Mouse (Mus musculus) forebrain, embryonic 10.5 days (tissue): ENCODE measurements around the gene Nbl1. TPM values are rescaled to one million over a fixed set of nuclear protein-coding genes. Genes with fewer than 3 reads are reported as not detected.
A peak's percentile ranks its signal among the peaks of the same experiment; 100 is the strongest.

Source experiments
- DNase-seq: peaks from one replicate; pipeline ENCODE4 v3.0.0-alpha.2; 2017; ENCODE audit warnings: low spot score; ENCODE audit errors: extremely low spot score
- H3K27ac ChIP-seq: fragments of 300-500 bp; sonication (generic); 2 replicates; pipeline ENCODE4 v1.5.1; 2016; ENCODE audit warnings: mild to moderate bottlenecking
- H3K27me3 ChIP-seq: fragments of 300-500 bp; sonication (generic); 2 replicates; pipeline ENCODE4 v1.6.1; 2016; ENCODE audit warnings: mild to moderate bottlenecking; ENCODE audit not compliant: poor library complexity, severe bottlenecking
- H3K36me3 ChIP-seq: fragments of 300-500 bp; sonication (generic); replicated peaks from 2 replicates; pipeline ENCODE4 v1.6.1; 2016; ENCODE audit warnings: mild to moderate bottlenecking, moderate library complexity
- H3K4me1 ChIP-seq: fragments of 300-500 bp; sonication (generic); 2 replicates; pipeline ENCODE4 v1.6.1; 2016
- H3K4me3 ChIP-seq: fragments of 300-500 bp; sonication (generic); 2 replicates; pipeline ENCODE4 v1.5.1; 2016; ENCODE audit warnings: mild to moderate bottlenecking, moderate library complexity
- H3K9me3 ChIP-seq: fragments of 300-500 bp; sonication (generic); 2 replicates; pipeline ENCODE4 v1.6.1; 2016; ENCODE audit warnings: mild to moderate bottlenecking, moderate library complexity
- WGBS: fragments of 180-500 bp; shearing (Covaris S2); methylation state at CpG from one replicate; pipeline ENCODE4 v1.1.7; 2016; 5-methylcytosine and 5-hydroxymethylcytosine counted together
- polyA plus RNA-seq: library from polyadenylated mRNA; unstranded; fragments of >200 nt; fragmentation: Nextera tagmentation; extraction: Ambion mirVana; gene quantifications from 2 replicates; pipeline ENCODE4 v1.2.1, GENCODE M21; 2016

Gene Nbl1
- polyA plus RNA-seq, 1 experiment from 2014 or later = 19.6 TPM

DNA sequence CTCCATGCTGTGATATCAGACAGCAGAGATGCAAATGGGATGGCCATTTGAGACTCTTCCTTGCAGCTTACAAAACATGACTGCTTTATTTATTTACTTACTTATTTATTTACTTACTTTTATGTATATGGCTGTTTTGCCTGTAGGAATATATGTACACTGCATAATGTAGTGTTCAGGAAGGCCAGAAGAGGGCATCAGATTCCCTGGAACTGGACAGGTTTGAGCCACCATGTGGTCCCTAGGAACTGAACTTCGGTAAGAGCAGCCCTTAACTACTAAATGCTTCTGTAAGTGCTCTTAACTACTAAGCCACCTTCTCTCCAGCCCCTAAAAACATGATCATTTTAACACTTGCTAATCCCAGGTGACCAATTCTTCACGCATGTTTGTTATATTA, 14.5 kb downstream of the Nbl1 start:
- Histone ChIP-seq H3K9me3 (no peaks in the 10 kb centered on the region), H3K4me3 (no peak overlapping the region), H3K27me3 (peaks cover 49% of the 10 kb centered on the region), H3K4me1 (peaks cover 42% of the 10 kb centered on the region), H3K27ac (no peak overlapping the region), H3K36me3 (no peaks in the 10 kb centered on the region)
- WGBS = 44% methylated on average over 2 of the region's 2 CpGs
- DNase-seq = no peak

DNA sequence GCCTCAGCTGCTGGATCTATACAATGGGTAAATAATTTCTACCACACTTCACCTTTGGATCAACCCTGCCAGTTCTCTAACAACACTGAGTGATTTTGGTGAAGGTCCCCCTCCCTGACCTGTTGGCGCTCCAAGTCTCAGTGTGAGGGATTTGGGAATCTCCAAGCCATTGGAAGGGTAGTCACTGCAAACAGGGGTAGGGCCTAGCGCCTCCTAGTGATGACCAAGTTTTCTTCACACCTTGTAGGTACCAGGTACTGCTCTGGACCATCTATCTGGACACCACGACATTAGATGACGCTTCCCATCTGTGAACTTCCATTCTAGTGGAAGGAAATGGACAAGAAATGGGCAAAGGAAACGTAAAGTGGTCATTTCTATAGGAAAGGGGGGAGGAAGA, 16.9 kb downstream of the Nbl1 start:
- Histone ChIP-seq H3K27ac (no peak overlapping the region), H3K27me3 (peaks cover 68% of the 10 kb centered on the region), H3K4me3 (peak overlapping the region; percentile 63; the same call in 1 of the 2 replicates), H3K36me3 (no peaks in the 10 kb centered on the region), H3K9me3 (no peaks in the 10 kb centered on the region), H3K4me1 (peaks cover 28% of the 10 kb centered on the region)
- DNase-seq = no peak
- 14% methylated on average over 5 of the region's 5 CpGs for WGBS

DNA sequence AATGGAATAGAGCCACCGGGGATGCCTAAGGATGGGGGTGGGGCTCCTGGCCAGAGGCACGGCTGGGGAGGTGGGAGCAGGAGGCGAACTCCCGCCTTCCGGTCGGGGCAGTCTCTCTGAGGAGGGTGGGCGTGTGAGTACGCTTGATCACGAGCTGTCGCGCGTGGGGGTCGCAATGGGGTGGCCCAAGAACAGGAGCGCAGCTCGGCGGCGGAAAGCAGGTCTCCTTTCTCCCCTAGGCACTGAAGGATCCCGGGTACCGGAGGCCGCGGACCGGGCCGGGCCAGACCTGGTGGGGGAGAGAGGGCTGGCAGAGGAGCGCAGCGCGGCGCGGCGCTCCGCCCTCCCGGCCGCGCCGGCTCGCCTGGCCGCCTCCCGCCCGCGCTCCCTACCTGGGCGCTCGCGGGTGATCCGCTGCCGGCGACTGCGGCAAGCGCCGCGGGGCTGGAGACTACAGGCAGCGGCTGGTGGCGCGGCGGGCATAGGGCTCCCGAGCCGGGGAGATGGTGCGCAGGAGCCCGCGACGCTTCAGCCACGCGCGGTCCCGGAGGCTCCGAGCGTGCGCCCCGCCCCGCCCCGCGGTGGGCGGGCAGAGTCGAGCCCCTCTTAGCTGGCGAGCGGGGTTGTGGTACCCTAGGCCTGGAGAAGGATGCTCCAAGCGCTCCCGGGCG, 17.6 kb downstream of the Nbl1 start, which contains the start of gene Htr6:
Htr6 (minus strand) TSS at position 530 of the 671 bp plus-strand sequence.
- Histone ChIP-seq H3K27ac (no peak within 1 kb of the TSS), H3K4me1 (peaks cover 28% of the 10 kb centered on the region), H3K36me3 (no peaks in the 10 kb centered on the region), H3K4me3 (peak within 1 kb of the TSS; percentile 63), H3K9me3 (no peaks in the 10 kb centered on the region), H3K27me3 (peaks cover 74% of the 10 kb centered on the region)
- peak; percentile 19 for DNase-seq
- under 1% methylated on average over 77 of the region's 77 CpGs for WGBS

GRCm38 (mm10) chr4:139074060-139074459, 18.7 kb downstream of the Nbl1 start:
- no peak for DNase-seq
- H3K27me3 ChIP-seq = peaks cover 85% of the 10 kb centered on the region
- H3K9me3 ChIP-seq = no peaks in the 10 kb centered on the region
- WGBS = 18% methylated on average over 29 of the region's 29 CpGs
- peak overlapping the region; percentile 63 for H3K4me3 ChIP-seq
- H3K27ac ChIP-seq = no peak overlapping the region
- H3K4me1 ChIP-seq = peaks cover 27% of the 10 kb centered on the region
- no peaks in the 10 kb centered on the region for H3K36me3 ChIP-seq

DNA sequence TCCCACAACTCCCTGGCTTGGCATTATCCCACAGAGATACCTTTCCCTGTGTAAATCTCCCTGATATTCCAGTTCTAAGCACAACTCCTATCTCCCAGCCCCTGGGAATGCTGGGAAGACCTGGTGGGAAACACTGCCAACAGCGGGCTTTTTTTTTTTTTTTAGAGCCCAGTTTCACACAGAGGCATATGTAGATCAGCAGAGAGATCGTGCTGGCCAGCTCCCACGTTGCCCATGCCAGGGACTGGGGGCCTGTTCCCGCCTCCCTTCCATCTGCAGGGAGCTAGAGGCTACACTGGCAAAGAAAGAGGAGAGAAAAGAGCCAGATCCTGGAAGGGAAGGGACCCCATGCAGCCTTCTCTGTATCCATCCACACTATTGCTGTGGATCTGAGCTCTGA, 24.5 kb downstream of the Nbl1 start:
- Histone ChIP-seq H3K36me3 (no peaks in the 10 kb centered on the region), H3K27me3 (peaks cover 48% of the 10 kb centered on the region), H3K27ac (no peak overlapping the region), H3K9me3 (no peaks in the 10 kb centered on the region; the same call in 1 of the 2 replicates), H3K4me1 (no peaks in the 10 kb centered on the region), H3K4me3 (no peak overlapping the region)
- DNase-seq = no peak
- 53% methylated on average over 4 of the region's 4 CpGs for WGBS

DNA sequence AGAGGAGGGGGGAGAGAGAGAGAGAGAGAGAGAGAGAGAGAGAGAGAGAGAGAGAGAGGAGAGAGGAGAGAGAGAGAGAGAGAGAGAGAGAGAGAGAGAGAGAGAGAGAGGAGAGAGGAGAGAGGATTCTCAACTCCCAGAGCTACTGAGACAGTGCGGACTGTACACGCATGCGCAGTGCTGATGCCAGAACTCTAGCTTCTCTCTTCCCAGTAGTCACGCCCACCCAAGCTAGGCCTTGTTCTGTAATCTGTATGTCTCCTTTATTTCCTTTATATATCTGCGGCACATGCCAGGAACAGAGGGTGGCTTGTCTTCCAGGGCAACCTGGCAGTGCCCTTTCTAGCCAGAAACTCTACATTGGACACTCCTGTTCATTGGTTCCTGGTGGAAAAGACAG, 28.0 kb downstream of the Nbl1 start:
- H3K4me1 ChIP-seq = 0 out of 2 replicates have a peak, but pooled peaks cover 2% of the 10 kb centered on the region
- no peak for DNase-seq
- H3K27me3 ChIP-seq = peaks cover 19% of the 10 kb centered on the region; the same call in 1 of the 2 replicates
- H3K4me3 ChIP-seq = no peak overlapping the region
- no peaks in the 10 kb centered on the region for H3K36me3 ChIP-seq
- no peak overlapping the region for H3K27ac ChIP-seq
- H3K9me3 ChIP-seq = no peaks in the 10 kb centered on the region; the same call in 1 of the 2 replicates
- 89% methylated on average over 5 of the region's 5 CpGs for WGBS

- Histone ChIP-seq H3K36me3 (no peaks in the 10 kb centered on the region), H3K9me3 (no peaks in the 10 kb centered on the region), H3K27ac (no peak overlapping the region), H3K4me3 (no peak overlapping the region), H3K27me3 (peaks cover 18% of the 10 kb centered on the region; the same call in 1 of the 2 replicates), H3K4me1 (peaks cover 14% of the 10 kb centered on the region)
- DNase-seq = peak; percentile 40
- 7% methylated on average over 7 of the region's 7 CpGs for WGBS
These were observed 33.2 kb downstream of the Nbl1 start for GRCm38 (mm10) chr4:139059569-139059968.

DNA sequence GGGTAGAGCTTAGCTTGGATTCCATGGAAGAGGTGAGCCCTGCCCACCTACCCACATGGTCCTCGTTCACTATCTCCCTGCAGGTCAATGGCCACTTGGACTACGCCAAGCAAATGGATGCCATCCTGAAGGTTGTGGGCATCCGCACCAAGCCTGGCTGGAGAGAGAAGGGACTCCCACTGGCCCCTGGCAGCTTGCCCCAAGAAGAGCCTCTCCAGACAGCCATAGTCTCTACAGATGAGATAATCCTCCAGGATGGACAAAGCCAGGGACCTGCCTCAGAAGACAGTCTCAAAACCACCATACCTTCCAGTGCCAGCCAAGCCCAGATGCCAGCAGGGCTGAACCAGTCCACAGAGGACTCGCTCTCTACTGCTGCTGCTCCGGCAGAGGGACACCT, 34.8 kb downstream of the Nbl1 start:
- Histone ChIP-seq H3K27me3 (peaks cover 21% of the 10 kb centered on the region), H3K27ac (no peak overlapping the region), H3K9me3 (no peaks in the 10 kb centered on the region), H3K4me1 (peaks cover 26% of the 10 kb centered on the region), H3K36me3 (no peaks in the 10 kb centered on the region), H3K4me3 (no peak overlapping the region)
- DNase-seq = no peak
- 92% methylated on average over 5 of the region's 5 CpGs for WGBS

DNA sequence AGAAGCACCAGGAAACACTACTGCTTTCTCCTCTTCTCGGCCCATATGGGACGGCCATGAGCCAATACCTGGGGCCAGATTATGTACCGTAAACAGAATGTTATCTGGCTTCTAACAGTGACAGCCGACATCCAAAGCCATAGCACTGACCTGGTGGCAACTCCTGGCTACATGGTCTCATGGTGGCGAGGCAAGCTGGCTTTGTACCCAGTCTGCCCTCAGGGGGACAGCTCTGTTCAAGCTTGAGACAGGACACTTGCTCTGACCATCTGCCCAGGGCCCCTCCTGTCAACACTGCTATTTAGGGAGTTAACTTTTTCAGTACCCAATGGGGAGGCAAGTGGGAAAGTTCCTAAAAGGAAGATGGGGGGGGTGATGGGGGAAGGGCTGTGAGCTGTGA, 35.5 kb downstream of the Nbl1 start:
- H3K9me3 ChIP-seq = no peaks in the 10 kb centered on the region
- no peak overlapping the region for H3K27ac ChIP-seq
- no peak for DNase-seq
- H3K27me3 ChIP-seq = peaks cover 28% of the 10 kb centered on the region
- peaks cover 26% of the 10 kb centered on the region for H3K4me1 ChIP-seq
- 78% methylated on average over 5 of the region's 5 CpGs for WGBS
- H3K4me3 ChIP-seq = no peak overlapping the region
- H3K36me3 ChIP-seq = no peaks in the 10 kb centered on the region

- peaks cover 33% of the 10 kb centered on the region for H3K27me3 ChIP-seq
- no peak overlapping the region for H3K27ac ChIP-seq
- no peaks in the 10 kb centered on the region for H3K36me3 ChIP-seq
- DNase-seq = no peak
- no peak overlapping the region for H3K4me3 ChIP-seq
- no peaks in the 10 kb centered on the region for H3K9me3 ChIP-seq
- whole genome bisulfite sequencing = 87% methylated on average over 3 of the region's 3 CpGs
- H3K4me1 ChIP-seq = peaks cover 26% of the 10 kb centered on the region
These were observed 37.0 kb downstream of the Nbl1 start for GRCm38 (mm10) chr4:139055744-139056143.

DNA sequence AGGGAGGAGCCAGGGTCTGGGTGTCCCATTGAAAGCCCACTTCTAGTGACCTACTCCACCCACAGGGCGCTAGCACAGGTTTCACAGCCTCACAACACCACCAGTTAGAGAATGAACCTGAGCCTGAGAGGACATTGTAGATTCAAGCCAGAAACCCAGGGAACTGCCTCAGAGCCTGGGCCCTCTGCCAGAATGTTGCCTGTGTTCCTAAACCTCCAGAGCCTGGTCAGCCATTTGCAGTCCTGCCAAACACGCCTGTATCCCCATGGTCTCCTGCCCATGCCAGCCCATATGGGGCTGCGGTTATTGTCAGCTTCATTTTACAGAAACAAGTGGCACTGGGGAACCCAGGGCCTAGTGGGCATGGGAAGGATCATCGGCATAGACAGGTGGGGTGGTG, 37.5 kb downstream of the Nbl1 start:
- Histone ChIP-seq H3K27ac (no peak overlapping the region), H3K4me3 (no peak overlapping the region), H3K36me3 (no peaks in the 10 kb centered on the region), H3K9me3 (no peaks in the 10 kb centered on the region), H3K27me3 (peaks cover 33% of the 10 kb centered on the region), H3K4me1 (peaks cover 26% of the 10 kb centered on the region)
- DNase-seq = no peak
- 84% methylated on average over 4 of the region's 4 CpGs for WGBS

DNA sequence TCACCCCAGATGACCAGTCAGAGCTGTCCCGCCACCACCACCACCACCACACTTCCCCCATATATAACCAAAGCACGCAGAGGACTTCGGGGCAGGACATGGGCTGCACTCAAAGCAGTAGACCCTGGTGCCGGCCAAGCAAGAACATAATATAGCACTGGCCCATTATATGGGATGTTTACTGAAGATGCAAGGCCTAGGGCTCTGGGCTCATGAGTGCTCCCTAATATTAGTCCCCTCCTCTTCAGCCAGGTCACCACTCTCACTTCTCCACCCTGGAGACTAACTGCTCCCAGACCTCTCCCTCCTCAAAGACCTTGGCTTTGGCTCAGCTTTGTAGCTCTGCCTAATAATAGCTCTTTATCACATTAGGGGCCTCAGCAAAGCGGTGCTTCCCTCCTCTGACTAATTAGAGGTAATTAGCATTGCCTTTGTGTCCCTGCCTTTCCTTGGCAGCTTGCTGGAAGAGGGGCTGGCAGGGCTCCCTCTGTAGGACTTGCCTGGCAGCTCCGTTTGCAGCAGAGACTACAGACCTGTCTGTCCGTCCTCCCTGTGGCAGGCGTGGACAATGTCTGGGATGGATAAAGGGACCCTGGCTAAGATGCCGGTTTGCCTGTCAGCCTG, 38.4 kb downstream of the Nbl1 start:
- 46% methylated on average over 9 of the region's 9 CpGs for WGBS
- Histone ChIP-seq H3K36me3 (no peaks in the 10 kb centered on the region), H3K4me1 (peaks cover 23% of the 10 kb centered on the region), H3K27ac (0 out of 2 replicates have a peak overlapping the region, but pooled peaks have one; percentile 17), H3K27me3 (peaks cover 33% of the 10 kb centered on the region), H3K9me3 (no peaks in the 10 kb centered on the region), H3K4me3 (no peak overlapping the region)
- DNase-seq = no peak

DNA sequence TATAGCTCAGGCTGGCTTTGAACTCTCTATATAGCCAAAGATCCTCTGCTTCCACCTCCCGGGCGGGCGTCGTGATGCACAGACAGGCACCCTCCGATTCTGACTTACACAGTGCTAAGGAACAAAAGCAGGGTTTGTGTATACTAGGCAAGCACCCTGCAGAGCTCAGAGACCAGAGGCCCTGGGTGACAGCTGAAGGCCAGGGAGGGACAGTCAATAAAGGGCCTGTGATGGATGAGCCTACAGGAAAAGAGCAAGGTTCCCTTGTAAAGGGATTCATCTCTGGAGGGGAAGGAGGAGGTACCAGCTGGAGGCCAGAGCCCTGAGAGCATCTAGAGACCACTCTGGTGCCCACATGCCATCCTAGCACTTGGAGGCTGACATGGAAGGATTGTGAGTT, 39.4 kb downstream of the Nbl1 start:
- peaks cover 23% of the 10 kb centered on the region for H3K4me1 ChIP-seq
- no peak for DNase-seq
- H3K36me3 ChIP-seq = no peaks in the 10 kb centered on the region
- no peak overlapping the region for H3K4me3 ChIP-seq
- WGBS = 61% methylated on average over 5 of the region's 5 CpGs
- H3K27ac ChIP-seq = no peak overlapping the region
- H3K9me3 ChIP-seq = no peaks in the 10 kb centered on the region
- H3K27me3 ChIP-seq = peaks cover 33% of the 10 kb centered on the region
